Mouse (Mus musculus) c-Kit-positive CD71-negative TER-119-negative erythroid progenitor cells, embryonic 14.5 days (primary cell): ENCODE data around the gene Arfgap2.
"Not testable (repeated sequence)": the region's sequence is repeated elsewhere in the genome, so short reads cannot be mapped to it uniquely, and the experiment has no call there.

Source experiments
- DNase-seq: peaks from one replicate; pipeline ENCODE4 v3.0.0-alpha.2; 2013; ENCODE audit warnings: low read depth

Arfgap2 gene

GRCm38 (mm10) chr2:91264711-91265681 is at the start of gene Arfgap2:
Gene Arfgap2 (plus strand): TSS chr2:91264974.
- peak; percentile 93 for DNase-seq

- no peak for DNase-seq
Observed at GRCm38 (mm10) chr2:91217032-91217431, 47.7 kb upstream of the Arfgap2 start.

GRCm38 (mm10) chr2:91220501-91220900 is 44.3 kb upstream of the Arfgap2 start:
- DNase-seq: no peak

GRCm38 (mm10) chr2:91223614-91224013 is 41.2 kb upstream of the Arfgap2 start:
- no peak for DNase-seq

- DNase-seq: no peak
Observed at GRCm38 (mm10) chr2:91229735-91230134, 35.0 kb upstream of the Arfgap2 start.

- peak; percentile 89 for DNase-seq
Observed at GRCm38 (mm10) chr2:91236601-91237510, 27.9 kb upstream of the Arfgap2 start, which contains the start of gene Ddb2. Gene Ddb2 (minus strand): TSS chr2:91236982.

GRCm38 (mm10) chr2:91237511-91238080 is 27.2 kb upstream of the Arfgap2 start:
- DNase-seq: not testable (repeated sequence)

GRCm38 (mm10) chr2:91242547-91242946 is 22.2 kb upstream of the Arfgap2 start:
- no peak for DNase-seq

GRCm38 (mm10) chr2:91243416-91243815 is 21.4 kb upstream of the Arfgap2 start:
- DNase-seq: no peak

- no peak for DNase-seq
Observed at GRCm38 (mm10) chr2:91244557-91245228, 20.1 kb upstream of the Arfgap2 start.

- no peak for DNase-seq
Observed at GRCm38 (mm10) chr2:91248366-91248765, 16.4 kb upstream of the Arfgap2 start.

GRCm38 (mm10) chr2:91252001-91252400 is 12.8 kb upstream of the Arfgap2 start:
- DNase-seq: no peak

GRCm38 (mm10) chr2:91252512-91252911 is 12.3 kb upstream of the Arfgap2 start:
- no peak for DNase-seq

GRCm38 (mm10) chr2:91254725-91255380 is 9.9 kb upstream of the Arfgap2 start:
- no peak for DNase-seq

GRCm38 (mm10) chr2:91255661-91256150 is 9.1 kb upstream of the Arfgap2 start, which contains the start of gene Pacsin3:
Gene Pacsin3 (plus strand): TSS chr2:91255954.
- DNase-seq: no peak

- no peak for DNase-seq
Observed at GRCm38 (mm10) chr2:91256256-91257125, 8.3 kb upstream of the Arfgap2 start.

GRCm38 (mm10) chr2:91257126-91257980 is 7.4 kb upstream of the Arfgap2 start:
- no peak for DNase-seq

- DNase-seq: no peak
Observed at GRCm38 (mm10) chr2:91258054-91258453, 6.7 kb upstream of the Arfgap2 start.

GRCm38 (mm10) chr2:91258830-91259229 is 5.9 kb upstream of the Arfgap2 start:
- no peak for DNase-seq
